Mouse (Mus musculus) limb, embryonic 12.5 days (tissue): Measurements from ENCODE around the gene Lrrc38. TPM values are rescaled to one million over a fixed set of nuclear protein-coding genes. Genes with fewer than 3 reads are reported as not detected.

ENCODE experiments used
- ATAC-seq: fragments of 200-750 bp; cut with Nextera tagmentation; 2 replicates; pipeline ENCODE4 v1.8.0; 2017; ENCODE audit warnings: low read depth, moderate TSS enrichment; ENCODE audit not compliant: insufficient number of reproducible peaks, insufficient read depth, low FRiP score, low TSS enrichment
- H3K27ac ChIP-seq: fragments of 300-500 bp; sonication (generic); 2 replicates; pipeline ENCODE4 v1.5.1; 2016; ENCODE audit warnings: mild to moderate bottlenecking, moderate library complexity
- H3K27me3 ChIP-seq: fragments of 300-500 bp; sonication (generic); 2 replicates; pipeline ENCODE4 v1.6.1; 2016; ENCODE audit warnings: mild to moderate bottlenecking, moderate library complexity
- H3K36me3 ChIP-seq: fragments of 300-500 bp; sonication (generic); 2 replicates; pipeline ENCODE4 v1.6.1; 2016; ENCODE audit warnings: mild to moderate bottlenecking, moderate library complexity
- H3K4me1 ChIP-seq: fragments of 300-500 bp; sonication (generic); replicated peaks from 2 replicates; pipeline ENCODE4 v1.6.1; 2016
- H3K4me2 ChIP-seq: fragments of 300-500 bp; sonication (generic); 2 replicates; pipeline ENCODE4 v1.6.1; 2016; ENCODE audit warnings: mild to moderate bottlenecking, moderate library complexity
- H3K4me3 ChIP-seq: fragments of 300-500 bp; sonication (generic); replicated peaks from 2 replicates; pipeline ENCODE4 v1.5.1; 2016; ENCODE audit warnings: mild to moderate bottlenecking
- H3K9ac ChIP-seq: fragments of 300-500 bp; sonication (generic); replicated peaks from 2 replicates; pipeline ENCODE4 v1.6.1; 2016; ENCODE audit warnings: mild to moderate bottlenecking, moderate library complexity
- H3K9me3 ChIP-seq: fragments of 300-500 bp; sonication (generic); 2 replicates; pipeline ENCODE4 v1.6.1; 2016; ENCODE audit warnings: mild to moderate bottlenecking, moderate library complexity
- WGBS: fragments of 180-500 bp; shearing (Covaris S2); methylation state at CpG from one replicate; pipeline ENCODE4 v1.1.7; 2016; 5-methylcytosine and 5-hydroxymethylcytosine counted together
- polyA plus RNA-seq: library from polyadenylated mRNA; unstranded; fragments of >200 nt; fragmentation: Nextera tagmentation; extraction: Ambion mirVana; gene quantifications from 2 replicates; pipeline ENCODE4 v1.2.1, GENCODE M21; 2016

Gene Lrrc38
- polyA plus RNA-seq, 1 experiment from 2014 or later, result 0.63 TPM

DNA sequence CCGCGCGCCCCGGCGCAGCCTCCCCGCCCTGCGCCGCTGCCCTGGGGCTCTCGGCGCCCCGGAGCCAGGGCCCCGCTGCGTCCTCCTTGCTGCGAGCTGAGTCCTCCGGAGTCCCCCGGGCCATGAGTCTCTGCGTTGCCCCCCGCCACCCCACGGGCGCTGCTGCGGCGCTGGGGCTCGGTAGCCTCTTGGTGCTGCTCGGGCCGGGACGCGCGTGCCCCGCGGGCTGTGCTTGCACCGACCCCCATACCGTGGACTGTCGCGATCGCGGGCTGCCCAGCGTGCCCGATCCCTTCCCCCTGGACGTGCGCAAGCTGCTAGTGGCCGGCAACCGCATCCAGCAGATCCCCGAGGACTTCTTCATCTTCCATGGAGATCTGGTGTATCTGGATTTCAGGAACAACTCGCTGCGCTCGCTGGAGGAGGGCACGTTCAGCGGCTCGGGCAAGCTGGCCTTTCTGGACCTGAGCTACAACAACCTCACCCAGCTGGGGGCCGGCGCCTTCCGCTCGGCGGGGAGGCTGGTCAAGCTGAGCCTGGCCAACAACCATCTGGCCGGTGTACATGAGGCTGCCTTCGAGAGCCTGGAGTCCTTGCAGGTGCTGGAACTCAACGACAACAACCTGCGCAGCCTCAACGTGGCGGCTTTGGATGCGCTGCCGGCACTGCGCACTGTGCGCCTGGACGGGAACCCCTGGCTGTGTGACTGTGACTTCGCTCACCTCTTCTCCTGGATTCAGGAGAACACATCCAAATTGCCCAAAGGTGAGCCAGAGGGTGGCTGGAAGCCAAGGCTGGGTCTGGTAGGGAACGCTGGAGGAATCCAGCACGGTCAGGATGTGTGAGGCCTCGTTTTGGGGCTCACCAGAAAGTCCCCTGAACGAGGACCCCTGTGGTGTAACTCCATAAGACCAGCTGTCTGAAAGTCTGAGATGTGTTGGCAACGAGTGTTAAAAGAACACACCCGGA is 774 bp downstream of the Lrrc38 start:
- Histone ChIP-seq H3K4me3 (peak overlapping the region; percentile 58), H3K9ac (peak overlapping the region; percentile 59), H3K36me3 (no peaks in the 10 kb centered on the region), H3K4me2 (peak overlapping the region; percentile 99), H3K27ac (no peak overlapping the region), H3K9me3 (no peaks in the 10 kb centered on the region), H3K27me3 (peaks cover 54% of the 10 kb centered on the region), H3K4me1 (peaks cover 23% of the 10 kb centered on the region)
- no peak for ATAC-seq
- WGBS, result 3% methylated on average over 71 of the region's 72 CpGs

DNA sequence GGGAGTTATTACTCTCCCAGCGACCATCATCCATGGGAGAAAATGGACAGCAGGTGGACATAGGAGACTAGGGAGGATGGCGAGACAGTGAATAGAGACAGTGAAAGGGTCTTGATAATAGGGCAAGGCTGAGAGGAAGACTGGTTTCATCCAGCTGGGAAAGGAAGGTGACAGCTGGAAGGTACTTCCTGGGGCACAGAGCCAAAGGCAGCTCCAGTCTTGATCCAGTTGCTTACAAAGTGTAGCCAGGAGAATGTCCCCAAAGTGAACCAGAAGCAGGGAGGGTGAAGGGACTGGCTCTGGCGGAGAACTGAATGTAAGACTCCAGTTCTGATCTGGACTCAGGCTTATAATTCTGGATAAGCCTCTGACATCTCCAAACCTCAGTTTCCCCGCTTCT is 2.7 kb downstream of the Lrrc38 start:
- WGBS, result 71% methylated on average over 4 of the region's 4 CpGs
- no peak for ATAC-seq
- Histone ChIP-seq H3K9me3 (no peaks in the 10 kb centered on the region), H3K27ac (no peak overlapping the region), H3K27me3 (peaks cover 53% of the 10 kb centered on the region), H3K9ac (no peak overlapping the region), H3K4me3 (no peak overlapping the region), H3K4me1 (peaks cover 23% of the 10 kb centered on the region), H3K36me3 (no peaks in the 10 kb centered on the region), H3K4me2 (no peak overlapping the region)

DNA sequence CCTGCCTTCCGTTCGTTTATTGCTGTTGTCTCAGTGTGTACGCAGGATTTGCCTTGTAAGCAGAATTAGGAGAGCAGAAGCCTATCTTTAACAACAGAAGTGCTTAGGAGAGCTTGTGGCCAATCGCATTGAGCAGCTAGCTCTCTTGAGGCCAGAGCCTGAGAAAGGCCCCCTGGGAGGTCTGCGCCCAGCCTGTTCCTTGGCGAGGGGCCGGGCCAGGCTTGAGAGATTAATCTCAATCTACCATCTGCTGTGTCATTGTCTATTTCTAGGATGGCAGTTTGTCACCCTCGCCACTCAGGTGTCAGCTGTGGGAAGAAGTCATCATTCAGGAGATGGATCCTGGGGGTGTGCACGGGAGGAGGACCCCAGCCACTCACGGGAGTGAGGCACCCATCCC is 12.0 kb downstream of the Lrrc38 start:
- Histone ChIP-seq H3K27ac (no peak overlapping the region), H3K9ac (no peak overlapping the region), H3K4me3 (no peak overlapping the region), H3K9me3 (no peaks in the 10 kb centered on the region), H3K27me3 (no peaks in the 10 kb centered on the region), H3K36me3 (no peaks in the 10 kb centered on the region), H3K4me1 (no peaks in the 10 kb centered on the region), H3K4me2 (no peak overlapping the region)
- no peak for ATAC-seq
- WGBS, result 71% methylated on average over 10 of the region's 10 CpGs

DNA sequence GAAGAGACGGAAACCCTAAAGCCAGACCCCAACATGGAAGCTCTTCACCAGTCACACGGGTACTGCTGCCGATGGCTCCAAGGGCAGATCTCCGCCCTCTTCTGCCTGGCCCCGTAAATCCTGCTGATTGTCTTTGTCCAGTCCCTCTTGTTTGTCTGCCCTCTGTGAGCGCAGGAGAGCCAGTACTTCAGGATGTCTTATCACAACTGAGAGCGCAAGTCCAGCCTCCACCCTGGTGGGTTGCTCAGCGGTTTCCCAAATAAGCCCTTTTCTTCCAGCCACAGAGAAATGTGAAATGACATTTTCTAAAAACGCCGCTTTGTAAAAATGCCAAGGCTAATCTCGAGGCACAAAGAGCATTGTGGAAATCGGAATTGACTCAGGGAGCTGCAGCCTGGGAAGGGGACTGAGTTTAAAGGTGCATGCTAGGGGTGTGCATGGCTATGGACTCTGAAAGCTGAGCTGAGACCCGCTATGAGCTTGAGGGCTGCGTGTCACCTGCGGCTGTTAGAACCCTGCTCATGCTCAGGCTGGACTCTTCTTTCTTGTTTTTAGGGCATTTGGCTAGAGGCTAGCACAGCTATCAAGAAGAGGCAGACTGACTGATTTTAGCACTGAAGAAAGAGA is 17.0 kb downstream of the Lrrc38 start:
- ATAC-seq, result no peak
- H3K4me3 ChIP-seq, result no peak overlapping the region
- WGBS, result 68% methylated on average over 15 of the region's 15 CpGs

GRCm38 (mm10) chr4:143379480-143379879 is 29.9 kb downstream of the Lrrc38 start:
- no peaks in the 10 kb centered on the region for H3K4me1 ChIP-seq
- no peak for ATAC-seq
- no peaks in the 10 kb centered on the region for H3K36me3 ChIP-seq
- H3K9ac ChIP-seq, result no peak overlapping the region
- H3K27ac ChIP-seq, result no peak overlapping the region
- WGBS, result 39% methylated on average over 7 of the region's 7 CpGs
- no peak overlapping the region for H3K4me2 ChIP-seq
- no peaks in the 10 kb centered on the region for H3K9me3 ChIP-seq
- H3K27me3 ChIP-seq, result peaks cover 24% of the 10 kb centered on the region
- no peak overlapping the region for H3K4me3 ChIP-seq

More for the DNA sequence above, 17.0 kb downstream of the Lrrc38 start:
- Histone ChIP-seq H3K27ac (no peak overlapping the region), H3K9ac (no peak overlapping the region), H3K36me3 (no peaks in the 10 kb centered on the region), H3K4me2 (no peak overlapping the region), H3K9me3 (no peaks in the 10 kb centered on the region), H3K27me3 (no peaks in the 10 kb centered on the region), H3K4me1 (no peaks in the 10 kb centered on the region)

GRCm38 (mm10) chr4:143379931-143380715 is 30.6 kb downstream of the Lrrc38 start:
- no peak overlapping the region for H3K9ac ChIP-seq
- H3K27me3 ChIP-seq, result peaks cover 24% of the 10 kb centered on the region
- ATAC-seq, result no peak
- H3K36me3 ChIP-seq, result no peaks in the 10 kb centered on the region
- no peak overlapping the region for H3K4me2 ChIP-seq
- WGBS, result 36% methylated on average over 15 of the region's 15 CpGs
- H3K9me3 ChIP-seq, result no peaks in the 10 kb centered on the region
- no peak overlapping the region for H3K4me3 ChIP-seq
- no peaks in the 10 kb centered on the region for H3K4me1 ChIP-seq
- H3K27ac ChIP-seq, result no peak overlapping the region

- no peak for ATAC-seq
- H3K9me3 ChIP-seq, result no peaks in the 10 kb centered on the region
- H3K27me3 ChIP-seq, result peaks cover 24% of the 10 kb centered on the region
- no peak overlapping the region for H3K9ac ChIP-seq
- H3K27ac ChIP-seq, result no peak overlapping the region
- no peaks in the 10 kb centered on the region for H3K36me3 ChIP-seq
- H3K4me2 ChIP-seq, result no peak overlapping the region
- H3K4me1 ChIP-seq, result no peaks in the 10 kb centered on the region
- no peak overlapping the region for H3K4me3 ChIP-seq
- 0% methylated on average over 5 of the region's 5 CpGs for WGBS
These were observed 31.1 kb downstream of the Lrrc38 start for GRCm38 (mm10) chr4:143380716-143381004.

- H3K27ac ChIP-seq, result no peak overlapping the region
- 75% methylated on average over 3 of the region's 3 CpGs for WGBS
- ATAC-seq, result no peak
- no peaks in the 10 kb centered on the region for H3K4me1 ChIP-seq
- H3K4me2 ChIP-seq, result no peak overlapping the region
- H3K4me3 ChIP-seq, result no peak overlapping the region
- H3K9ac ChIP-seq, result no peak overlapping the region
- H3K27me3 ChIP-seq, result peaks cover 24% of the 10 kb centered on the region
- H3K36me3 ChIP-seq, result no peaks in the 10 kb centered on the region
- no peaks in the 10 kb centered on the region for H3K9me3 ChIP-seq
These were observed 32.6 kb downstream of the Lrrc38 start for GRCm38 (mm10) chr4:143382163-143382562.

GRCm38 (mm10) chr4:143383646-143384045 is 34.1 kb downstream of the Lrrc38 start:
- Histone ChIP-seq H3K27ac (no peak overlapping the region), H3K9ac (no peak overlapping the region), H3K4me1 (no peaks in the 10 kb centered on the region), H3K36me3 (no peaks in the 10 kb centered on the region), H3K9me3 (no peaks in the 10 kb centered on the region), H3K4me2 (no peak overlapping the region), H3K27me3 (peaks cover 19% of the 10 kb centered on the region), H3K4me3 (no peak overlapping the region)
- 39% methylated on average over 4 of the region's 4 CpGs for WGBS
- no peak for ATAC-seq

DNA sequence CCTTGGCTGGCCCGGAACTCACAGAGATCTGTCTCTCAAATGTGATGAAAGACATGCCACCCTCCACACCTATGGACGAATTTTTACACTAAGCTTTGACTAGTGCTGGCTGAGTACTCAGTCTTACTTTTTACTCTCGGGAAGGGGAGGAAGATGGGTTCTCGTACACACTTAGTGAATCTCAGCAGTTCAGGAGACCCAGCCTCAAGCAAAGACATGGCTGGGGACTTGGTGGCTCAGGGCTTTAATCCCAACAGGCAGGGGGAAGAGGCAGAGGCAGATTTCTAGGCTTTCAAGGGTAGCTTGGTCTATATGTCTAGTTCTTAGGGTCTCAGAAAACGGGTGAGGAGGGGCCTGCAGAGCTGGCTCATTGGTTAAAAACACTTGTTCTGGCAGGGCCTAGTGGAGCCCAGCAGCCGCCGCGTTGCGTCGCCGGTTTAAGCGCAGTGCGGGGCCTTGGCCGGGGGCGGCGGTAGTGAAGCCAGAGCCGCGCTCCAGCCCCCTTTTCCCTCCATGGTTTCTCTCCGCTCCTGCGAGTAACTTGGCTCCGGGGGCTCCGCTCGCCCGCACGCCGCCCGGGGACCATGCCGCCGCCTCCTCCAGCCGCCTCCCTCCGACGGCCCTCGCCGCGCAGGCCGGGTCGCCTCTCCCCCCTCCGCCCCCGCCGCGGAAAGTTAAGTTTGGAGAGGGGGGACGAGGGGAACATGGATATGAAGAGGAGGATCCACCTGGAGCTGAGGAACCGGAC is 39.6 kb downstream of the Lrrc38 start:
- ATAC-seq, result peak; percentile 72
- peak overlapping the region; percentile 57 for H3K4me2 ChIP-seq
- no peak overlapping the region for H3K27ac ChIP-seq
- H3K4me3 ChIP-seq, result peak overlapping the region; percentile 38
- peak overlapping the region; percentile 55; the same call in 1 of the 2 replicates for H3K9ac ChIP-seq
- no peaks in the 10 kb centered on the region for H3K36me3 ChIP-seq
- 8% methylated on average over 43 of the region's 43 CpGs for WGBS
- H3K27me3 ChIP-seq, result no peaks in the 10 kb centered on the region
- H3K4me1 ChIP-seq, result no peaks in the 10 kb centered on the region
- peaks cover 3% of the 10 kb centered on the region for H3K9me3 ChIP-seq
